Comparison of ENCODE assay signal across 11 mouse cellular contexts in the genomic region with DNA sequence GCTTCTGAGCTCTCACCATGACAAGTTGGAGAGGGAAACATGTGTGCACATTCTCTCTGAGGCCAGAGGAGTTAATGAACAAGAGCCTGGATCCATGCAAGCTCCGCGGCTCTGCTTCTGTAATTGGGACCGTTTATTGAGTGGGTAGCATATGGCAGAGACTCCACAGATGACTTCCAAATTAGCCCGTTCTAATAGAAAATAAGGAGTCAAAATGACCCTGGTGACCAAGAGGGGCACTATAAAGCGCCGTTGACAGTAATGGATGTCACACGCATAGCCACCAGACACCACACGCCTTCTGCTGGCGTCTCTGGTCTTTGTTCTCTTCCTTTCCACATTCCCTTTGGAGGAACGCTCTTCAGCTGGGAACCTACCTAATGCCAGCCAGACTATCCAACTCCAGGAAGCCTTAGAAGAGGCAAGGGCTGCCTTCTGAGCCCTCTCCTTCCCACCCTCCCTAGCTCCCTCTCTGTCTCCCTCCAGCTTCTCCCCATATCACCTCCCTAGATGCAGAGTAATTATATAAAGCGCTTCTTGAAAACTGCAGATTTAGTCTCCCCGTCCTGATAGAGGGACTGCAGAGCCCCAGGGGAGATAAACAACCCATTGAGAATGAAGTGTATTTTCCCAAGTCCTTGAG.
DNase-seq lines count a peak whose midpoint lies in the region; ATAC-seq lines count a peak whose summit lies in the region.
"Had no signal": no experiment of that assay in that cellular context is flagged by ENCODE, and none has a peak within 500 bp of the region (broad histone marks: within the 10 kb centered on the region; RNA-seq: fewer than 3 reads in every experiment).

No protein-coding gene starts in this region.

- 77% methylated on average over 12 of the region's 12 CpGs for WGBS in heart, embryonic 11.5 days (ENCODE audit: insufficient replicate concordance)
- 78% methylated on average over 12 of the region's 12 CpGs for WGBS in midbrain, embryonic 13.5 days
- WGBS in midbrain, embryonic 10.5 days, result 92% methylated on average over 12 of the region's 12 CpGs
- WGBS in hindbrain, embryonic 15.5 days, result 53% methylated on average over 12 of the region's 12 CpGs
- WGBS in neural tube, embryonic 14.5 days, result 55% methylated on average over 12 of the region's 12 CpGs

- intact Hi-C loops in heart, postnatal 10 days (cut with DNase I), result no loop called here

- DNase-seq in heart, postnatal 10 days, result no peak
- DNase-seq in midbrain, embryonic 10.5 days (ENCODE audit: low spot score), result no peak
- DNase-seq in layer of hippocampus, postnatal 36 days, result no peak
- DNase-seq: kidney, adult 18-20 months had no signal

- H3K27ac ChIP-seq in heart, embryonic 11.5 days (ENCODE audit: low read depth, low read length), result peak overlapping the region; percentile 37; the same call in 1 of the 2 replicates
- 0 out of 2 replicates have a peak overlapping the region, but pooled peaks have one; percentile 40 for H3K27ac ChIP-seq in midbrain, embryonic 13.5 days
- no peak overlapping the region for H3K27ac ChIP-seq in midbrain, embryonic 10.5 days (replicated peaks)
- peak overlapping the region; percentile 63 for H3K27ac ChIP-seq in hindbrain, embryonic 15.5 days (replicated peaks)
- peak overlapping the region; percentile 60 for H3K27ac ChIP-seq in neural tube, embryonic 14.5 days (ENCODE audit: low read depth, low read length)
- H3K27ac ChIP-seq: embryonic facial prominence, embryonic 12.5 days had no signal

- H3K36me3 ChIP-seq in heart, embryonic 11.5 days (ENCODE audit: control insufficient read depth, insufficient read depth, low read length), result no peaks in the 10 kb centered on the region
- peaks cover 8% of the 10 kb centered on the region; the same call in 1 of the 2 replicates for H3K36me3 ChIP-seq in midbrain, embryonic 13.5 days
- no peaks in the 10 kb centered on the region for H3K36me3 ChIP-seq in midbrain, embryonic 10.5 days
- H3K36me3 ChIP-seq in hindbrain, embryonic 15.5 days, result no peaks in the 10 kb centered on the region
- H3K36me3 ChIP-seq in neural tube, embryonic 14.5 days (ENCODE audit: control insufficient read depth, insufficient read depth, low read length), result 0 out of 2 replicates have a peak, but pooled peaks cover 5% of the 10 kb centered on the region
- H3K36me3 ChIP-seq: embryonic facial prominence, embryonic 12.5 days; G1E had no signal

- H3K9me3 ChIP-seq in heart, embryonic 11.5 days (replicated peaks; ENCODE audit: control insufficient read depth, low read length), result no peaks in the 10 kb centered on the region
- H3K9me3 ChIP-seq in midbrain, embryonic 13.5 days, result no peaks in the 10 kb centered on the region
- no peaks in the 10 kb centered on the region for H3K9me3 ChIP-seq in midbrain, embryonic 10.5 days (replicated peaks)
- H3K9me3 ChIP-seq in hindbrain, embryonic 15.5 days, result no peaks in the 10 kb centered on the region
- no peaks in the 10 kb centered on the region for H3K9me3 ChIP-seq in neural tube, embryonic 14.5 days (ENCODE audit: control insufficient read depth, low read length)
- H3K9me3 ChIP-seq: embryonic facial prominence, embryonic 12.5 days; G1E had no signal

- H3K4me1 ChIP-seq in heart, embryonic 11.5 days (ENCODE audit: control insufficient read depth, insufficient read depth, low read length), result peaks cover 6% of the 10 kb centered on the region; the same call in 1 of the 2 replicates
- H3K4me1 ChIP-seq in midbrain, embryonic 13.5 days (replicated peaks), result peaks cover 9% of the 10 kb centered on the region
- H3K4me1 ChIP-seq in midbrain, embryonic 10.5 days, result no peaks in the 10 kb centered on the region
- peaks cover 19% of the 10 kb centered on the region for H3K4me1 ChIP-seq in hindbrain, embryonic 15.5 days (replicated peaks)
- H3K4me1 ChIP-seq in neural tube, embryonic 14.5 days (ENCODE audit: control insufficient read depth, insufficient read depth, low read length), result peaks cover 7% of the 10 kb centered on the region; the same call in 1 of the 2 replicates

- H3K27me3 ChIP-seq in heart, embryonic 11.5 days (ENCODE audit: control insufficient read depth, insufficient read depth, low read length), result no peaks in the 10 kb centered on the region
- no peaks in the 10 kb centered on the region for H3K27me3 ChIP-seq in midbrain, embryonic 13.5 days
- H3K27me3 ChIP-seq in midbrain, embryonic 10.5 days (ENCODE audit: low read depth, poor library complexity, severe bottlenecking), result no peaks in the 10 kb centered on the region
- no peaks in the 10 kb centered on the region for H3K27me3 ChIP-seq in hindbrain, embryonic 15.5 days
- no peaks in the 10 kb centered on the region for H3K27me3 ChIP-seq in neural tube, embryonic 14.5 days (ENCODE audit: control insufficient read depth, insufficient read depth, low read length)
- H3K27me3 ChIP-seq: embryonic facial prominence, embryonic 12.5 days had no signal

- ATAC-seq in heart, embryonic 11.5 days (replicated peaks; ENCODE audit: insufficient number of reproducible peaks, low FRiP score, low TSS enrichment), result no peak
- peak; percentile 57 for ATAC-seq in midbrain, embryonic 13.5 days
- ATAC-seq in hindbrain, embryonic 15.5 days (ENCODE audit: low FRiP score, low read depth), result peak; percentile 51
- peak; percentile 44; the same call in 1 of the 2 replicates for ATAC-seq in neural tube, embryonic 14.5 days (ENCODE audit: low read depth)
- ATAC-seq in inflammation-experienced regulatory T-cells, adult 6 months, result no peak

- no peak overlapping the region for H3K4me2 ChIP-seq in heart, embryonic 11.5 days
- H3K4me2 ChIP-seq in midbrain, embryonic 13.5 days (replicated peaks), result no peak overlapping the region
- no peak overlapping the region for H3K4me2 ChIP-seq in hindbrain, embryonic 15.5 days
- H3K4me2 ChIP-seq in neural tube, embryonic 14.5 days (ENCODE audit: low read depth, low read length), result no peak overlapping the region
- H3K4me2 ChIP-seq: embryonic facial prominence, embryonic 12.5 days had no signal

- H3K4me3 ChIP-seq in heart, embryonic 11.5 days (ENCODE audit: low read depth, low read length), result no peak overlapping the region
- no peak overlapping the region for H3K4me3 ChIP-seq in midbrain, embryonic 13.5 days (replicated peaks)
- H3K4me3 ChIP-seq in midbrain, embryonic 10.5 days, result no peak overlapping the region
- no peak overlapping the region for H3K4me3 ChIP-seq in hindbrain, embryonic 15.5 days
- H3K4me3 ChIP-seq in neural tube, embryonic 14.5 days (ENCODE audit: low read depth, low read length), result no peak overlapping the region
- H3K4me3 ChIP-seq: embryonic facial prominence, embryonic 12.5 days had no signal

- no peak overlapping the region for H3K9ac ChIP-seq in heart, embryonic 11.5 days (ENCODE audit: low read depth, low read length)
- no peak overlapping the region for H3K9ac ChIP-seq in midbrain, embryonic 13.5 days (replicated peaks)
- no peak overlapping the region for H3K9ac ChIP-seq in hindbrain, embryonic 15.5 days
- no peak overlapping the region for H3K9ac ChIP-seq in neural tube, embryonic 14.5 days (replicated peaks; ENCODE audit: low read depth, low read length)
- H3K9ac ChIP-seq: embryonic facial prominence, embryonic 12.5 days had no signal

Comparison
In these comparisons a context has a peak if more than half of its experiments do, and no peak if none do; other contexts are left out.
1. ATAC-seq: peak in midbrain, embryonic 13.5 days (single experiment), hindbrain, embryonic 15.5 days (single experiment) and neural tube, embryonic 14.5 days (single experiment); none in heart, embryonic 11.5 days (single experiment) and inflammation-experienced regulatory T-cells, adult 6 months (single experiment).